Mouse (Mus musculus) Patski (cell line): ENCODE results near the gene Tpp2. TPM values are rescaled to one million over a fixed set of nuclear protein-coding genes. Genes with fewer than 3 reads are reported as not detected.
"Not testable (repeated sequence)": the region's sequence is repeated elsewhere in the genome, so short reads cannot be mapped to it uniquely, and the experiment has no call there.

Experiments used
- ATAC-seq: fragments of 100-300 bp; one replicate; pipeline ENCODE4 v1.8.0; 2021
- CTCF ChIA-PET: fragments of 350-600 bp; sonication (Branson Sonifier 250); formaldehyde crosslinking; loops from one replicate; lab custom pipeline; 2022; ENCODE audit warnings: inconsistent platforms; lab: Charles Lee
- POLR2A ChIA-PET: fragments of 350-600 bp; sonication (Branson Sonifier 250); formaldehyde crosslinking; loops from one replicate; lab custom pipeline; 2022; ENCODE audit warnings: antibody characterized with exemption, inconsistent platforms; lab: Charles Lee
- DNase-seq: peaks from one replicate; pipeline ENCODE4 v3.0.0-alpha.2; 2011; ENCODE audit warnings: low read depth, low spot score
- H3K27me3 ChIP-seq: fragments of 371-371 bp; one replicate; pipeline ENCODE4 v1.5.1; 2021
- CTCF ChIP-seq: fragments of 100-300 bp; IDR thresholded peaks from one replicate; pipeline ENCODE4 v1.5.1; 2021
- in situ Hi-C: fragments of 300-500 bp; cut with MboI; formaldehyde crosslinking; loops from 3 replicates; pipeline ENCODE4 v1.11.1; 2018; ENCODE audit warnings: low pct_unique_long_range_greater_than_20kb, mixed read lengths
- polyA plus RNA-seq: library from polyadenylated mRNA; unstranded; gene quantifications from one replicate; pipeline ENCODE4 v1.2.3, GENCODE M21; 2021

Tpp2 gene
- 45.7 TPM for polyA plus RNA-seq

DNA sequence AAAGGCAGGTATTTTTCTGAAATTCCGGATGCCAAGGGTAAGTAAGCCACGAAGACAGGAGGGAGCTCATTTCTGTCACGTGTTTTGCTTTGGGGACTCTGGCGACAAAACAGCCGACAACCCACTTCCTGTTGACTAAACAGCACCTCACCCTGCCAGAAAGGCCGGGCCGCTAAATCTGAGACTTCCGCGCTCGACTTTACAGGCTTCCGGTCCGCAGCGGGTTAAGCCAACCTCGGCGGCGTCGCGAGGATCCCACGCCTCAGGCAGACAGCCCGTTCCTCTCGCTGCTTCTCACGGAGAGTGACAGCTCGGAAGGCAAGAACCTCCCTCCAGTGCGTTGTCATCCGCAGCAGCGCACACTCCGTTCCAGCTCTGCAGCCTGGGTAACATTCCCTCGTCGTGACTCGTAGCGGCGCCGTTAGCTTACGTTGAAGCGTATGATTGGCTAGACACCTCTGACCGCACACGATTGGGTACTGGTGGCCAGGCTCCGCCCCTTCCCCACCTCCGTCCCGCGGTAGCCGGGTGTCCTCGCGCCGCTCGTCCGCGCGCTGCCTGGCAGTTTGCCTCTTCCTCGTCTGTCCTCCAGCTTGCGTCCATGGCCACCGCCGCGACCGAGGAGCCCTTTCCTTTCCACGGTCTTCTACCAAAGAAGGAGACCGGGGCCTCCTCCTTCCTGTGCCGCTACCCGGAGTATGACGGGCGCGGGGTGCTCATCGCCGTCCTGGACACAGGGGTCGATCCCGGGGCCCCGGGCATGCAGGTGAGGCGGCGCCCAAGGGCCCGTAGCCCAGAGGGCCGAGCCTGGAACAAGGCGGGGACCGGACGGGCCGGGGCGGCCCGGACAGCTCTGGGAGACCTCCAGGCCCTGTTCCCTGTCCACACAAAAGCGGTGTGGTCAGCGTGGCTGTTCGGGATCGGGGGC, at the start of gene Tpp2:
Tpp2 (plus strand) TSS at position 160 of the 928 bp plus-strand sequence.
- DNase-seq (peak; percentile 91), ATAC-seq (peak; percentile 99)
- no peak for TF ChIP-seq CTCF
- ChIA-PET POLR2A (no interaction called here), CTCF (interaction anchor here (1.4 kb wide), 1 partner anchor 12 kb away, joined by 3 read pairs; no protein-coding TSS in a partner anchor)
- in situ Hi-C loops: no loop called here
- no peaks in the 10 kb centered on the region for H3K27me3 ChIP-seq

DNA sequence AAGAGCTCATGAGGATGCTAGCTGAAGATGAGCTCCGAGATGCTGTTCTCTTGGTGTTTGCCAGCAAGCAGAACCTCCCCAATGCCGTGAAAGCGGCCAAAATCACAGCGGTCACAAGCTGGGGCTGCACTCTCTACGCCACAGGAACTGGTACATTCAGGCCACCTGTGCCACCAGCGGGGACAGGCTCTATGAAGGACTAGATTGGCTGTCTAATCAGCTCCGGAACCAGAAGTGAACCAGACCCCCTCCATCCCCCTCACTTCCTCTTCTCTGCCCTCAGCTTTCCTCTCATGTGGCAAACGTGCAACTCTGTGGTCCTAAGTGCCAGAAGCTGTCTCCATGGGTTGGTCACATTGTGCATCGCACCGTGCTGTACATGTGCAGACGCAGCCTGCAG, 45.1 kb upstream of the Tpp2 start:
- H3K27me3 ChIP-seq, POLR2A ChIA-PET, in situ Hi-C loops, DNase-seq, ATAC-seq: not testable (repeated sequence)
- CTCF ChIA-PET: interaction anchor here (3.4 kb wide), 1 partner anchor 12 kb away, joined by 14 read pairs; no protein-coding TSS in a partner anchor

DNA sequence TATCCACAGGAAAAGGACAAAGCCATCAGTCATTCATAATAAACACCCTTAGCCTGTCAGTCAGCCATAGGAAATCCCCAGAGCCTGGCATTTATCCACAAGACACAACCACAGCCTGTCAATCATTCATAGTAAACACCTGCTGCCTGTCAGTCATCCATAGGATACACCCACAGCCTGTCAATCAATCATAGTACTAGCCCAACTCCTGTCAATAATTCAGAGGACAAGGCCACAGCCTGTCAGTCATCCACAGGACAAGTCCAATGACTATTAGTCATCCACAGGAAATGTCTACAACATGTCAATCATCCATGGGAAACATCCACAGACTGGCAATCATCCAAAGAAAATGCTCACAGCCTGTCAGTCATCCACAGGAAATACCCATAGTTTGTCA, 37.7 kb upstream of the Tpp2 start:
- CTCF ChIA-PET: no interaction called here
- DNase-seq: no peak
- in situ Hi-C loops: loop anchor here (5.0 kb wide), 1 partner anchor 133 kb away; no protein-coding TSS in a partner anchor

DNA sequence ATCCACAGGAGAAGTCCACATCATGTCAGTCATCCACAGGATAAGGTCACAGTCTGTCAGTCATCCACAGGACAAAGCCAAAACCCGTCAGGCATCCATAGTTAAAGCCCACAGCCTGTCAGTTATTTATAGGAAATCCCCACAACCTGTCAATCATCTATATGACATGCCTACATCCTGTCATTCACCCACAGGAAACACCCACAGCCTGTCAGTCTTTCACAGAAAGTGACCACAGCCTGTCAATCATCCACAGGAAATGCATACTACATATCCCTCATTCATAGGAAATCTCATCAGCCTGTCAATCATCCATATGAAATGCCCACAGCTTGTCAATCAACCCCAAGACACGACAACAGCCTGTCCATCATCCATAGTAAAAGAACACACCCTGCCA, 36.3 kb upstream of the Tpp2 start:
- no peak for TF ChIP-seq CTCF
- H3K27me3 ChIP-seq: no peaks in the 10 kb centered on the region
- ChIA-PET CTCF (interaction anchor here (6.5 kb wide), 1 partner anchor 136 kb away, joined by 52 read pairs; no protein-coding TSS in a partner anchor), POLR2A (no interaction called here)
- ATAC-seq (no peak), DNase-seq (no peak)
- in situ Hi-C loops: loop anchor here (5.0 kb wide), 1 partner anchor 135 kb away; no protein-coding TSS in a partner anchor

More for the DNA sequence above, 37.7 kb upstream of the Tpp2 start:
- H3K27me3 ChIP-seq: no peaks in the 10 kb centered on the region
- ATAC-seq: no peak
- TF ChIP-seq CTCF: no peak
- POLR2A ChIA-PET: no interaction called here

DNA sequence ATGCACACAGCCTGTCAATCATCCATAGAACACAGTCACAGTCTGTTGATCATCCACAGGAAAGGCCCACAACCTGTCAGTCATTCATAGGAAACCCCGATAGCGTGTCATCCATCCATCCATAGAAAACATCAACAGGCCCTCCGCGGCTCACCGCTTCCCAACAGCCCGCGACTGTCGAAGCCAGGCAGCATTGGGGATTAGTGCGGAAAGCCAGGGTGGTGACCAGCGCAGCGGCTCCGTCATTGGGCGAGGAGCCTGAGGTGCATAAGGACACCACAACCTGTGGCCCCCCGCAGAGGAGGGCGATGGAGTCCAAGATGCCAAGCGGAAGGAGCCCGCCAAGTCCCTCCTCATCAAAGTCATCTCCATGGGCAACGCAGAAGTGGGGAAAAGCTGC, 35.5 kb upstream of the Tpp2 start:
- peak; percentile 17 for DNase-seq
- in situ Hi-C loops: loop anchor here (5.0 kb wide), 1 partner anchor 136 kb away; no protein-coding TSS in a partner anchor
- TF ChIP-seq CTCF: no peak
- CTCF ChIA-PET: interaction anchor here (1.4 to 6.5 kb wide), 3 partner anchors 137 to 228 kb away, joined by 3 to 52 read pairs (median 4); no protein-coding TSS in a partner anchor
- POLR2A ChIA-PET: no interaction called here
- no peaks in the 10 kb centered on the region for H3K27me3 ChIP-seq
- ATAC-seq: peak; percentile 31

DNA sequence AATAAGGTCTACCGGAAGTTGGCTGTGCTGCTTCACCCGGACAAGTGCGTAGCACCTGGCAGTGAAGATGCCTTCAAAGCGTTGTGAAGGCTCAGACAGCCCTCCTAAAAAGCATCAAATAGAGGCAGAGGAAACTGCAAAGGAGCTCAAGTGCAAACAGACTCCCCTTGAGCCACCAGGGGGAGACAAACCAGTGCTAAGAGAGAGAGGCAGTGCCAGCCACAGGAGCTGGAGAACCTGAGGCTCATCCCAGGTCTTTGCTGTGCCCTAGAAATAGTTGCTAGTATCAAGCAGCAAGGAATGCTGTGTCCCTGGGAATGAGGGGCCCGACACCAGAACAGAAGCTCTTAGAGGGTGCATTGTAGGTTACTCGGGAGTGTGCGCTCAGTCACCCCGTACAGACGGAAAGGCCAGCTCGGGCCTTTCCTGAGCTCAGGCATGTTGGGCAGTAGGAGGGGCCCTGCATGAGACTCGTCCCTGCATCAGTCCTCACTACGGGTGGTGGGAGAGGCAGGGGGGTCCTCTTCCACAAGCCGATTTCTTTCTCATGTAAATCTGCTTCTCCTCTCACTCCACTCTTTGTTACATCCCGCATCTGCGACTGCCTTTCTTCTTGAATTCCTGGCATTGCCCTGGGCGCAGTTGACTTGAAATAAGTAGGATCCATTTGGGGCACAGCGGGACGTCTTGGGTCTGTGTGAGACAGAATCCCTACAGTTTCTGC, 34.3 kb upstream of the Tpp2 start:
- ATAC-seq (peak; percentile 68), DNase-seq (no peak)
- in situ Hi-C loops: loop anchor here (5.0 kb wide), 1 partner anchor 137 kb away; no protein-coding TSS in a partner anchor
- POLR2A ChIA-PET: no interaction called here
- peak; percentile 89 for TF ChIP-seq CTCF
- H3K27me3 ChIP-seq: no peaks in the 10 kb centered on the region
- CTCF ChIA-PET: interaction anchor here (0.8 to 6.5 kb wide), 20 partner anchors 9 to 227 kb away, joined by 3 to 52 read pairs (median 4); no protein-coding TSS in a partner anchor

DNA sequence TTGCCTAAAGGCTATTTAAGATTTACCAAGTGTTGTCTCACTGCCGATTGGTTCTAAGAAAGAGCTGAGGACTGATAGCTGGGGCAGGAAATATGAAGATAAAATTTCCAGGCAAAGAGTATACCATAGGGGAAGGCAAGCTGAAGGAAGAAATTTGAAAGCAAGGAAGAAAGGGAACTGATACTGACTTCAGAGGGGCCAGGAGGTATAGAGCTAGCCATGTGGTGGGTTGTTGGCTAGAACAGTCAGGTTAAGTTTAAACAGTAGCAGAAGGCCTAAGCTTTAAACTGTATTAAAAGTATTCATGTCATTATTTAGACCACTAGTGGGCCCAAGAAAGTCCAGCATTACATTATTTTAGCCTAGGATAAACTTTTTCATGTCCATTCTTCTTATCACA, 31.0 kb upstream of the Tpp2 start:
- H3K27me3 ChIP-seq: no peaks in the 10 kb centered on the region
- in situ Hi-C loops: no loop called here
- TF ChIP-seq CTCF: no peak
- ChIA-PET CTCF (interaction anchor here (1.2 to 6.5 kb wide), 8 partner anchors 12 to 167 kb away, joined by 3 to 52 read pairs (median 5); no protein-coding TSS in a partner anchor), POLR2A (no interaction called here)
- DNase-seq (no peak), ATAC-seq (no peak)

DNA sequence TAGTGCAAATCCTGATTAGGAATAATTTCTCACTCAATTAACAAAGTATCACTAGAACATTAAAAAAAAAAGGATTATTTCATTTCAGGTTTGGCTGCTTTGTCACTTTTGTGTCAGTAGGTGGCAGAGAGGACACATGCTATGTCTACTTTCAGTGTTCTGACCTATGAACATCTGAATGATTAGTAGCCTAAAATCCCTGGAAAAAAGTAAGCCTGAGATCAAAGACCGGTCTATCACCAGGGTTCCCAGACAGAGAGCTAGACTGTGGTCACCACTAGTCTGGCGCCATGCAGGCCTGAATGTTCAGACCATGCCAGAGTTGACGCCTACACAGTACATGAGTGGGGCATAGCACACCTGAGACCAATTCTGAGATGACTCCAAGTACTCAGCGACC, 30.6 kb upstream of the Tpp2 start:
- no peaks in the 10 kb centered on the region for H3K27me3 ChIP-seq
- no peak for DNase-seq
- ChIA-PET CTCF (interaction anchor here (0.9 to 6.5 kb wide), 8 partner anchors 11 to 165 kb away, joined by 3 to 52 read pairs (median 5); no protein-coding TSS in a partner anchor), POLR2A (no interaction called here)
- in situ Hi-C loops: no loop called here
- no peak for ATAC-seq
- peak; percentile 68 for TF ChIP-seq CTCF

DNA sequence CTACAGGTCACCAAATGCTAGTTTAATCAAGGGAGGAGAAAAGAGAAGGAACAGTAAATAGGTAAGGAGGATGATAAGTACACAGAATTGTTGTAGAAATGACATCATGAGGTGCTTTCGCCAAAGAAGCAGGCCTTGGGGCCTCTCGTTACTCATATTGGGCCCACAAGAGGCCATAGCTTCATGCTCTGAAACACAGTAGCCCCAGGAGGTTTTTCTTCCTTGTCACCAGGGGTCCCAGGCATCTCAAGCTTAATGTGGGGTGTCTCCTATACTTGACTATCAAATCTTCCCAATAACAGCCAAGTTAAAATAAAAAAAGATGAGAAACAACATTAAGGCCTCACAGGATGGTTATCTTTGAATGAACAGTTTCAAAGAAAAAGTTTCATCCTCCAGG, 18.0 kb upstream of the Tpp2 start:
- in situ Hi-C loops: no loop called here
- CTCF ChIA-PET: no interaction called here
- H3K27me3 ChIP-seq: no peaks in the 10 kb centered on the region
- ATAC-seq: no peak
- DNase-seq: no peak
- POLR2A ChIA-PET: interaction anchor here (0.7 kb wide), 1 partner anchor 165 kb away, joined by 3 read pairs; no protein-coding TSS in a partner anchor
- no peak for TF ChIP-seq CTCF

DNA sequence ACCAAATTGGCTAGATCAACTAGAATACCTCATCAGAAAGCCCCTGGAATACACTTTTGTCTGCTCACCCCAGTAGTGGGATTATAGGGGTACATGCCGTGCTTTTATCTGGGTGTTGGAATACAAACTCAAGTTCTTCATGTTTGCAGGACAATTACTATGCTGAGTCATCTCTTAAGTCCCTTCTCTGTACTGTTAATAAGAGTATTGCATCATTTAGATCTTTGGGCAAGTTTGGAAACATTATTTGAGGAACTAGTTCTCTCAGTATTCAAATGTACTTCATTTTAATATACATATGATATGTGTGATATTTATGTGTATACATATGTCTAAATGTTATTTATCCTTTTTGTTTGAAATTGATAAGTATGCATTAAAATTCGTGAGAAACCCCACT, 16.6 kb upstream of the Tpp2 start:
- H3K27me3 ChIP-seq: no peaks in the 10 kb centered on the region
- no peak for TF ChIP-seq CTCF
- ChIA-PET POLR2A (no interaction called here), CTCF (no interaction called here)
- no peak for DNase-seq
- in situ Hi-C loops: no loop called here
- no peak for ATAC-seq
